In genomic region chr16:94084711-94085602, GRCm38 (mm10) we compare ENCODE assay signal across 8 mouse cellular contexts. TPM values are rescaled to one million over a fixed set of nuclear protein-coding genes. Genes with fewer than 3 reads are reported as not detected.
A peak's percentile ranks its signal among the peaks of the same experiment; 100 is the strongest.
DNase-seq lines count a peak whose midpoint lies in the region.

Sim2 (plus strand) TSS chr16:94084931.

- peak within 1 kb of the TSS; percentile 83 for H3K27ac ChIP-seq in midbrain, embryonic 10.5 days (replicated peaks)

- H3K4me3 ChIP-seq in midbrain, embryonic 10.5 days = peak within 1 kb of the TSS; percentile 53

- under 1% methylated on average over 84 of the region's 96 CpGs for WGBS in midbrain, embryonic 10.5 days

- no peaks in the 10 kb centered on the region for H3K9me3 ChIP-seq in midbrain, embryonic 10.5 days (replicated peaks)

- DNase-seq in urinary bladder, postnatal 14 days (ENCODE audit: low spot score) = peak; percentile 51
- DNase-seq in urinary bladder, postnatal 10 days (ENCODE audit: low spot score) = no peak
- DNase-seq in gastrocnemius, postnatal 25 days = peak; percentile 47
- DNase-seq in kidney, postnatal 10 days = peak; percentile 75
- DNase-seq in midbrain, embryonic 10.5 days (ENCODE audit: low spot score) = peak; percentile 64
- no peak for DNase-seq in adipocyte (ENCODE audit: low spot score)
- no peak for DNase-seq in right cerebral cortex, postnatal 36 days (ENCODE audit: low spot score in 2 of 2)
- DNase-seq in layer of hippocampus, postnatal 36 days = no peak

- peaks cover 51% of the 10 kb centered on the region for H3K4me1 ChIP-seq in midbrain, embryonic 10.5 days

- peaks cover 100% of the 10 kb centered on the region for H3K27me3 ChIP-seq in midbrain, embryonic 10.5 days (ENCODE audit: low read depth, poor library complexity, severe bottlenecking)

- H3K36me3 ChIP-seq in midbrain, embryonic 10.5 days = no peaks in the 10 kb centered on the region

RNA-seq across cellular contexts. Expression of gene Sim2, which starts in this region (rescaled TPM):
- total RNA-seq in gastrocnemius, postnatal 25 days (2021) = 10 to 100 TPM in 1 of 2 experiments, 1 to 10 TPM in 1; 2.7 to 13.0 TPM
- 2.8 and 2.9 TPM in 2 replicates for polyA plus RNA-seq in midbrain, embryonic 10.5 days (2016; fragmentation: Nextera tagmentation; extraction: Ambion mirVana)
- under 1 TPM; 0.07 to 0.33 TPM for total RNA-seq in layer of hippocampus, postnatal 36 days (2021)

Comparison
In these comparisons a context has a peak if more than half of its experiments do, and no peak if none do; other contexts are left out.
1. DNase-seq: peak in urinary bladder, postnatal 14 days (single experiment), gastrocnemius, postnatal 25 days (single experiment), kidney, postnatal 10 days (single experiment) and midbrain, embryonic 10.5 days (single experiment); none in urinary bladder, postnatal 10 days (single experiment), adipocyte (single experiment), right cerebral cortex, postnatal 36 days (0 of 2) and layer of hippocampus, postnatal 36 days (0 of 2).